Mouse (Mus musculus): Measurements from ENCODE around the gene Ripor3. TPM values are rescaled to one million over a fixed set of nuclear protein-coding genes. Genes with fewer than 3 reads are reported as not detected.

The Ripor3 gene
- polyA plus RNA-seq, 1 experiment, result 5.3 TPM

DNA sequence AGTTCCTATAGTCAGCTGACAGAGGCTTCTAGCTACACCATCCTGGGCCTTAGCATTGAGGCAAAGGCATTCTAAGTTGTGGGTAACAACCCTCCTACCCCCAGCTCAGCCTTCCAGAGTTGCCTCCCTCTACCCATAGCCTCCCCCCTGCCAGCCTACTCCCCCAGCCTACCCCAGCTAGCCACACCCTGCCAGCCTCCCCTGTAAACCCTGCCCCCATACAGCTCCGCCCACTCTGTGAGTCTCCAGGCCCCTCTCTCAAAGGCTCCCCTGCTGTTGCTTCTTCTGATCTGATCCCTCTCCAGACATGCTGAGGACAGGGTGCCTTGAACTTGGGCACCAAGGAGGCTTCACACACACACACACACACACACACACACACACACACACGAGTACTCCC lies 21.4 kb upstream of the Ripor3 start:
- H3K36me3 ChIP-seq (ENCODE audit: control insufficient read depth, insufficient read depth, low read length), result no peaks in the 10 kb centered on the region
- H3K4me1 ChIP-seq (ENCODE audit: control insufficient read depth, insufficient read depth, insufficient read length, low read length), result no peaks in the 10 kb centered on the region
- WGBS, result 88% methylated on average over 2 of the region's 2 CpGs
- TF ChIP-seq POLR2A (IDR thresholded peaks at IDR 0.05; ENCODE audit: low read depth, low read length) (no peak), CTCF (IDR thresholded peaks at IDR 0.05; ENCODE audit: extremely low read depth, insufficient read length, insufficient replicate concordance, low read depth, low read length) (no peak)
- no peak overlapping the region for H3K4me3 ChIP-seq (ENCODE audit: low read depth, low read length)
- no peak overlapping the region for H3K27ac ChIP-seq (ENCODE audit: insufficient read depth, low read depth, low read length)
- H3K27me3 ChIP-seq (ENCODE audit: control insufficient read depth, insufficient read depth, low read length), result no peaks in the 10 kb centered on the region

DNA sequence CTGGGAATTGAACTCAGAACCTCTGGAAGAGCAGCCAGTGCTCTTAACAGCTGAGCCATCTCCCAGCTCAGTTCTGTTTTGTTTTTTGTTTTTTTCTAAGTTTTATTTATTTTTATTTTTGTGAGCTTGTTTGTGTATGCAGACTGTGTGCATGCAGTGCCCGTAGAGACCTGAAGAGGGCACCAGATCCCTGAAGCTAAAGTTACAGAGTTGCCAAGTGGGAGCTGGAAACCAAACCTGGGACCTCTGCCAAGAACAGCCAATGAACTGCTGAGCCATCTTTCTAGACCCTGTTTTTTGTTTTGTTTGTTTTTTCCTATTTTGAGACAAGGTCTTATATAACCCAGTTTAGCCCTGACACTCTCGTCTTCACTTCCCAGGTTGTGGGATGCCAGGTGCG lies 18.0 kb upstream of the Ripor3 start:
- Histone ChIP-seq H3K27ac (ENCODE audit: insufficient read depth, low read depth, low read length) (no peak overlapping the region), H3K4me3 (ENCODE audit: low read depth, low read length) (no peak overlapping the region), H3K27me3 (ENCODE audit: control insufficient read depth, insufficient read depth, low read length) (no peaks in the 10 kb centered on the region), H3K4me1 (ENCODE audit: control insufficient read depth, insufficient read depth, insufficient read length, low read length) (no peaks in the 10 kb centered on the region; the same call in 1 of the 2 replicates), H3K36me3 (ENCODE audit: control insufficient read depth, insufficient read depth, low read length) (no peaks in the 10 kb centered on the region)
- TF ChIP-seq CTCF (IDR thresholded peaks at IDR 0.05; ENCODE audit: extremely low read depth, insufficient read length, insufficient replicate concordance, low read depth, low read length) (no peak), POLR2A (IDR thresholded peaks at IDR 0.05; ENCODE audit: low read depth, low read length) (no peak)
- WGBS, result 96% methylated on average over 3 of the region's 3 CpGs

DNA sequence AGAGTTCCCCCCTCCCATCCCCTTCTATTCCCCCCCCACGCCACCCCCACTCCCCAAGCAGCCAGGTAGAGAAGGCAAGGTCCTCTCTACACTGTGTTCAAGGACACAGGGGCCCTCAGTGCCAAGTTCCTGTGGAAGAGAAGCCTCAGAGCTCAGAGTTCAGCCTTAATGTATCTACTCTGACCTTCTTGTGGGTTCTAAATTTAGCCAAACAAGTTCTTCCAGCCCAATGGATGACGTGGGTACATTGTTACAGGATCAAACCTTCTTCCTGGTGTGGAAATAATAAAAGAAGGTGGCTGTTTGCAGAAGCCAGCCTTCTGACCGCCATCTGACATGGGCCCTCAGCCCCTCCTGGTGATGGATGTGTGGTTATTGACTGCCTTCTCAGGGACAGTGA lies 16.0 kb upstream of the Ripor3 start:
- Histone ChIP-seq H3K27ac (ENCODE audit: insufficient read depth, low read depth, low read length) (no peak overlapping the region), H3K4me3 (ENCODE audit: low read depth, low read length) (no peak overlapping the region), H3K36me3 (ENCODE audit: control insufficient read depth, insufficient read depth, low read length) (no peaks in the 10 kb centered on the region), H3K27me3 (ENCODE audit: control insufficient read depth, insufficient read depth, low read length) (no peaks in the 10 kb centered on the region), H3K4me1 (ENCODE audit: control insufficient read depth, insufficient read depth, insufficient read length, low read length) (no peaks in the 10 kb centered on the region; the same call in 1 of the 2 replicates)
- 10% methylated on average over 3 of the region's 3 CpGs for WGBS
- no peak for TF ChIP-seq CTCF (IDR thresholded peaks at IDR 0.05; ENCODE audit: extremely low read depth, insufficient read length, insufficient replicate concordance, low read depth, low read length)
- TF ChIP-seq POLR2A (IDR thresholded peaks at IDR 0.05; ENCODE audit: low read depth, low read length), result no peak

DNA sequence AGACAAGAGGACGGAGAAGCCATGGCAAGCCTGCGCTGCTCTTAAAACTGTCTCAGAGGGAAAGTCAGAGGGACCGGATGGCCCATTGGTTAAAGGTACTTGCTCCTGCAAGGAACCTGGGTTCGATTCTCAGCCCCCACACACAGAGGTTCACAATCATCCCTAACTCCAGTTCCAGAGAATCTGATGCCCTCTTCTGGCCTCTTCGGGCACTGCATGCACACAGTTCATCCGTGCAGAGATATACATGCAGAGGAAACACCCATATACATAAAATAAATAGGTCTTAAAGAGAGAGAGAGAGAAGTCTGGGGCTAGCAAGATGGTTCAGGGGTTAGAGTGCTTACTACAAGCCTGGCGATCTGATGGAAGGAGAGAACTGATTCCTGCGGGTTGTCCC lies 15.5 kb upstream of the Ripor3 start:
- no peak overlapping the region for H3K4me3 ChIP-seq (ENCODE audit: low read depth, low read length)
- H3K4me1 ChIP-seq (ENCODE audit: control insufficient read depth, insufficient read depth, insufficient read length, low read length), result no peaks in the 10 kb centered on the region; the same call in 1 of the 2 replicates
- H3K27me3 ChIP-seq (ENCODE audit: control insufficient read depth, insufficient read depth, low read length), result no peaks in the 10 kb centered on the region
- no peaks in the 10 kb centered on the region for H3K36me3 ChIP-seq (ENCODE audit: control insufficient read depth, insufficient read depth, low read length)
- 84% methylated on average over 8 of the region's 8 CpGs for WGBS
- H3K27ac ChIP-seq (ENCODE audit: insufficient read depth, low read depth, low read length), result peak overlapping the region; percentile 47
- TF ChIP-seq CTCF (IDR thresholded peaks at IDR 0.05; ENCODE audit: extremely low read depth, insufficient read length, insufficient replicate concordance, low read depth, low read length) (no peak), POLR2A (IDR thresholded peaks at IDR 0.05; ENCODE audit: low read depth, low read length) (no peak)

DNA sequence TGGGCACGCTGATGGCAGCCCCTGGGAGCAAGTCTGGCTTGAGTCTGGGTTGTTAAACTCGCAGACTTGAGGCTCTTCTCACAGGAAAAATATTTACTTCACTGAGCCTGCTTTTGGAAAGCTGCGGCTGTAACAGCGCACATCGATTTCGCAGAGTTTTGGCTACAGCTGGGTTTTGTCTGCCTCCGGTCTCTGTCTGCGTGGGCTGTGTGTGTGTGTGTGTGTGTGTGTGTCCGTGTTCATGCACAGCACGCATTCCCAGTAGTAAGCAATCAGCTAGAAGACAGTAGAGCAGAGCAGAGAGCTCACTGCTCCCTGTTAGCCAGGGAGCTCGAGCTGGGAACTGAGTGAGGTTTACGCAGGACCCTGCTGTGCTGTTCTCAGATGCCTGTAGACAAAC lies 14.8 kb upstream of the Ripor3 start:
- Histone ChIP-seq H3K4me3 (ENCODE audit: low read depth, low read length) (no peak overlapping the region), H3K36me3 (ENCODE audit: control insufficient read depth, insufficient read depth, low read length) (no peaks in the 10 kb centered on the region), H3K27me3 (ENCODE audit: control insufficient read depth, insufficient read depth, low read length) (no peaks in the 10 kb centered on the region), H3K27ac (ENCODE audit: insufficient read depth, low read depth, low read length) (peak overlapping the region; percentile 47; the same call in 1 of the 2 replicates), H3K4me1 (ENCODE audit: control insufficient read depth, insufficient read depth, insufficient read length, low read length) (peaks cover 4% of the 10 kb centered on the region; the same call in 1 of the 2 replicates)
- WGBS, result 79% methylated on average over 12 of the region's 12 CpGs
- TF ChIP-seq POLR2A (IDR thresholded peaks at IDR 0.05; ENCODE audit: low read depth, low read length) (no peak), CTCF (IDR thresholded peaks at IDR 0.05; ENCODE audit: extremely low read depth, insufficient read length, insufficient replicate concordance, low read depth, low read length) (no peak)

DNA sequence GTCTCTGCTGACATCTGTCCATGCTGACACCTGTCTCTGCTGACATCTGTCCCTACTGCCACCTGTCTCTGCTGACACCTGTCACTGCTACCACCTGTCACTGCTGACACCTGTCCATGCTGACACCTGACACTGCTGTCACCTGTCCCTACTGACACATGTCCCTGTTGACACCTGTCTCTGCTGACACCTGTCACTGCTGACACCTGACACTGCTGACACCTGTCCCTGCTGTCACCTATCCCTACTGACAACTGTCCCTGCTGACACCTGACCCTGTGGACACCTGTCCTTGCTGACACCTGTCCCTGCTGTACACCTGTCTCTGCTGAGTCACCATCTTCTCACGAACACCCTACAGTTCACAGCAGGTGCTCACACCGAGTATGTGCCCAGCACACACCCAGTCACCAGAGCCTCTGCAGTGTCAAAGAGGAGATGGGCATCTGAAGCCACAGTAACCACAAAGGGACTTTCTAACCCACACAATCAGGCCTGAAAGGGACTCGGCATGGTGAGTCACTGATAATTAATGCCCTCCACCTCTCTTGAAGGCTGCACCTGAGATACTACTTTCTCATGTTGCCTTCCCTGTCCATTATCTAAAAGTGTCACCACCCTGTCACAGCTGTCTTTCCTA lies 13.5 kb upstream of the Ripor3 start:
- WGBS, result 37% methylated on average over 3 of the region's 3 CpGs
- H3K27ac ChIP-seq (ENCODE audit: insufficient read depth, low read depth, low read length), result no peak overlapping the region
- peaks cover 4% of the 10 kb centered on the region; the same call in 1 of the 2 replicates for H3K4me1 ChIP-seq (ENCODE audit: control insufficient read depth, insufficient read depth, insufficient read length, low read length)

DNA sequence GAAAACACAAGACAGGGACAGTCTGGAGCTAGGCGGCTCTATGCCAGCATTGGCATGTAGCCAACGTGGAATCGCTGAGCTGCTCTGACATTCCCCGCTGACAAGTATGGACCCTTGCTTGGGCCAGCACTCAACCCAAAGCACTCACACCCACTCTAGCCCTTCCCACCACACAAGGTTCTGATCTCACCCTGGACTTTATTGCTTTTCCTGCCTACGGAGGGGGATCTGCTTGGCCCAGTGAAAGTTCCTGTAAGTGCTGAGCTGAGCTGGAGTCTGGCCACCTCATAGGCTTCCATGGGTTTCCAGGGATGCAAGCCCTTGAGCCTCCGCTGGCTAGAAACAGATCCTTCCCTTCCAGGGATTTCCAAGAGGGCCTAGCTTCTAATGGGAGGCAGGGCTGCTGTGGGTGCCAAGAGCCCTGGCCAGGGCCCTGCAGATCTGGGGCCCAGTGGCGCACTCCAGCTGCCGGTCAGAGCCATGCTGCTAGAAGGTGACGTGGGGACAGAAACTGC lies 8.8 kb upstream of the Ripor3 start:
- H3K4me1 ChIP-seq (ENCODE audit: control insufficient read depth, insufficient read depth, insufficient read length, low read length), result peaks cover 13% of the 10 kb centered on the region
- H3K27me3 ChIP-seq (ENCODE audit: control insufficient read depth, insufficient read depth, low read length), result no peaks in the 10 kb centered on the region
- H3K4me3 ChIP-seq (ENCODE audit: low read depth, low read length), result no peak overlapping the region
- H3K27ac ChIP-seq (ENCODE audit: insufficient read depth, low read depth, low read length), result peak overlapping the region; percentile 17
- 48% methylated on average over 9 of the region's 9 CpGs for WGBS
- TF ChIP-seq POLR2A (IDR thresholded peaks at IDR 0.05; ENCODE audit: low read depth, low read length) (no peak), CTCF (IDR thresholded peaks at IDR 0.05; ENCODE audit: extremely low read depth, insufficient read length, insufficient replicate concordance, low read depth, low read length) (no peak)
- H3K36me3 ChIP-seq (ENCODE audit: control insufficient read depth, insufficient read depth, low read length), result no peaks in the 10 kb centered on the region

More for the DNA sequence above, 13.5 kb upstream of the Ripor3 start:
- no peak for TF ChIP-seq POLR2A (IDR thresholded peaks at IDR 0.05; ENCODE audit: low read depth, low read length)
- no peak for TF ChIP-seq CTCF (IDR thresholded peaks at IDR 0.05; ENCODE audit: extremely low read depth, insufficient read length, insufficient replicate concordance, low read depth, low read length)
- no peaks in the 10 kb centered on the region for H3K27me3 ChIP-seq (ENCODE audit: control insufficient read depth, insufficient read depth, low read length)
- H3K4me3 ChIP-seq (ENCODE audit: low read depth, low read length), result no peak overlapping the region
- H3K36me3 ChIP-seq (ENCODE audit: control insufficient read depth, insufficient read depth, low read length), result no peaks in the 10 kb centered on the region
